Mouse (Mus musculus) frontal cortex, postnatal 25 days (tissue): ENCODE data around the gene Dmtf1.

Experiments used
- DNase-seq, 2 experiments: peaks; one replicate each; pipeline ENCODE4 v3.0.0; 2022; ENCODE audit warnings: low spot score in 2 of 2

The Dmtf1 gene

GRCm38 (mm10) chr5:9107296-9108089 is 54.1 kb downstream of the Dmtf1 start:
- DNase-seq: no peak

GRCm38 (mm10) chr5:9106806-9107205 is 54.8 kb downstream of the Dmtf1 start:
- DNase-seq: no peak

- no peak for DNase-seq
Observed at GRCm38 (mm10) chr5:9103958-9104357, 57.6 kb downstream of the Dmtf1 start.

GRCm38 (mm10) chr5:9102696-9103095 is 58.9 kb downstream of the Dmtf1 start:
- DNase-seq: no peak

GRCm38 (mm10) chr5:9100849-9101801 is 60.5 kb downstream of the Dmtf1 start:
- DNase-seq: peak in 1 of 2 experiments; percentile 18

GRCm38 (mm10) chr5:9100207-9100848 is 61.2 kb downstream of the Dmtf1 start, which contains the start of gene Tmem243:
Gene Tmem243 (plus strand): TSS chr5:9100668.
- peak; percentile 75 to 78 for DNase-seq

- no peak for DNase-seq
Observed at GRCm38 (mm10) chr5:9093490-9093889, 68.1 kb downstream of the Dmtf1 start.

GRCm38 (mm10) chr5:9092716-9093115 is 68.9 kb downstream of the Dmtf1 start:
- DNase-seq: no peak

- DNase-seq: no peak
Observed at GRCm38 (mm10) chr5:9090493-9091106, 71.0 kb downstream of the Dmtf1 start.

GRCm38 (mm10) chr5:9086924-9087719 is 74.5 kb downstream of the Dmtf1 start:
- no peak for DNase-seq

GRCm38 (mm10) chr5:9079773-9080501 is 81.6 kb downstream of the Dmtf1 start:
- no peak for DNase-seq

GRCm38 (mm10) chr5:9073177-9073854 is 88.3 kb downstream of the Dmtf1 start:
- no peak for DNase-seq

- DNase-seq: no peak
Observed at GRCm38 (mm10) chr5:9071360-9071759, 90.2 kb downstream of the Dmtf1 start.

- DNase-seq: no peak
Observed at GRCm38 (mm10) chr5:9069599-9070209, 91.9 kb downstream of the Dmtf1 start.

GRCm38 (mm10) chr5:9068886-9069285 is 92.7 kb downstream of the Dmtf1 start:
- no peak for DNase-seq
